Mouse (Mus musculus) B cell, adult (primary cell): ENCODE data around the gene Gm3667. TPM values are rescaled to one million over a fixed set of nuclear protein-coding genes. Genes with fewer than 3 reads are reported as not detected.

ENCODE experiments used
- total RNA-seq: library from RNA; stranded (reverse); gene quantifications from 4 replicates; pipeline ENCODE4 v1.2.4, GENCODE M21; 2023; ENCODE audit not compliant: inconsistent age

The Gm3667 gene
- total RNA-seq: not detected in 4 replicates

GRCm38 (mm10) chr14:6889521-6890012 lies at the start of gene Gm3667:
Gm3667 (minus strand) TSS chr14:6889962.

GRCm38 (mm10) chr14:6840211-6840610 lies 49.6 kb downstream of the Gm3667 start, which contains the start of gene Gm3642:
Gm3642 (minus strand) TSS chr14:6840311.

Other genes with a start within 250 kb of the Gm3667 start
- gene Gm10251, start 205.8 kb downstream of the Gm3667 start, total RNA-seq: not detected in 4 replicates
- gene Gm8050, start 169.7 kb downstream of the Gm3667 start, total RNA-seq: not detected in 4 replicates
- gene Gm3636, start 147.6 kb downstream of the Gm3667 start, total RNA-seq: 0.45 to 1.3 TPM (median 0.73 TPM) in 4 replicates
- gene Gm8362, start 115.6 kb downstream of the Gm3667 start, total RNA-seq: not detected in 4 replicates
- gene Gm3642, start 49.7 kb downstream of the Gm3667 start, total RNA-seq: not detected in 4 replicates
- not detected in 4 replicates for gene Gm6356, start 83.9 kb upstream of the Gm3667 start, total RNA-seq
- gene Gm10406, start 137.5 kb upstream of the Gm3667 start, total RNA-seq: not detected in 4 replicates
- gene Gm3685, start 155.0 kb upstream of the Gm3667 start, total RNA-seq: not detected in 4 replicates
- gene Gm3696, start 210.7 kb upstream of the Gm3667 start, total RNA-seq: not detected in 4 replicates
- gene Gm6676, start 235.4 kb upstream of the Gm3667 start, total RNA-seq: not detected in 4 replicates